Mouse (Mus musculus) induced T-regulatory cell, adult 2 months (primary cell): ENCODE measurements around the gene Shpk.

Experiments used
- DNase-seq: peaks from one replicate; pipeline ENCODE4 v3.0.0-alpha.2; 2012; ENCODE audit warnings: low read depth

Gene Shpk

DNA sequence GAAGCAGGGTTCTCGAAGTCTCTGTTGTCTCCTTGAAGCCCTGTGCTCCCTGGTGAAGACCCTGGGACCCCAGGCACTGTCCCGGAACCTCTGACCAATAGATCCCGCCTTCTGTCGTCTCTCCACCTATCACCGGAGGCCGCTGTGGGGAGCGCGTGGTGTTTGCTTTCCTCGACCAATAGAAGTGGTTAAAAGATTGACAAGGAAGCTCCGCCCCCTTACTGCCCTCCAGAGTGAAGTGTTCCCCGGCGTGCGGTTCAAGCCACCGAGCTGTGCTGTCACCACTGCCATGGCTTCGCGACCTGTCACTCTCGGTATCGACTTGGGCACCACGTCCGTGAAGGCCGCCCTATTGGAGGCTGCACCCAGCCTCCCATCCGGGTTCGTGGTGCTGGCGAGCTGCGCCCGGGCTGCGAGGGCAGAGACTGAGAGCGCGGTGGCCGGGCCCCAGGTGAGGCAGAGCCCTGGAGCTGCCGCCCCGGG lies at the start of gene Shpk:
Gene Shpk, plus strand, starts transcription at position 231 of the 483 bp plus-strand sequence.
- peak; percentile 98 for DNase-seq

DNA sequence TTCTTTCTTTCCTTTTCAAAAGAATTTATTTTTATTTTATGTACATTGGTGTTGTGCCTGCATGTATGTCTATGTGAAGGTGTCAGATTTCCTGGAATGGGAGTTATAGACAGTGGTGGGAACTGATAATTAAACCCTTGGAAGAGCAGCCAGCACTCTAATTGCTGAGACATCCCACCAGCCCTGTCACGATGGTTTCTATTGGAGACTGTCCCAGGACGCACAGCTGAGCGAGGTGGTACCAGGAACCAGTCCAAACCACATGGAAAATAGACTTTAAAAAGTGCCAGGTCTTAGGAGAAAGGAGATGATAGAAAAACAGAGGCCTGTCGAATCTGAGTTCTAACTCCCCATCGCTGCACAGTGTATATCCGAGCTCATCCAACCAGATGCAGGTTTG lies 44.2 kb upstream of the Shpk start:
- no peak for DNase-seq

DNA sequence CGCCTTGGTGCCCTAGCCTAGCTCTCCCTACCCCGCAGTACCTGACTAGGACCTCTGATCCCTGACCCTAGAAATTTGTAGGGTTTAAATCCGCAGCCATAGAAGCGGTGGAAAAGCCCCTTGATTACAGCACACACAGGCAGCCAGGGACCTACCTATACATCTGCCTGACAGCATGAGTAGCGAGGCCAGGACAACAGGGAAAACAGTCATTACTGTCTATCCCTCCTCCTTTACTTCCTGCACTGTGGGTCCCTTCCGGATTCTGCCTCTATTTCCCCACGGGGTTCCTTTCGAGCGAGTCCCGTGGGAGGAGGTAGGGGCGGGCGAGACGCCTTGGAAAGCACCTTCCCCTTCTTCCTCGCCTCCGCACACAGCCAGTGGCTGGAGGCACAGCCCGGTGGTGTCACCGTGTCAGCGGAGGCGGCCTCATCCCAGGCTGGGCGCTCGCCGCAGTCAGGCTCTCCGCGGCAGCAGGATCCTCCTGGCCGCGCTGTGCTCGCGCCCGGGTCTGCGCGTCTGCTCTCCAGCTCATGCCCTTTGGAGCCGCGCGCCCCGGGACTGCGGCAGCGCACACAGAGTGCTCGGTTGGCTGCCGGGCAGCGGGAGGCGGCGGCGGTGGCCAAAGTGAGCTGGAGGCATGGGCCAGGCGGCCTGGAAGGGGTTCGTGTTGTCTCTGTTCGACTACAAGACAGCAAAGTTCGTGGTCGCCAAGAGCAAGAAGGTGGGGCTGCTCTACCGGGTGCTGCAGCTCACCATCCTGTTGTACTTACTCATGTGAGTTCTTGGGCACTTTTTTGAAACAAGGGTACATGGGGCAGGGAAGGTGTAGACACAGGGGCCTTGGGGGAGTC lies 39.1 kb upstream of the Shpk start, which contains the start of gene P2rx5:
Gene P2rx5, plus strand, starts transcription at position 465 of the 854 bp plus-strand sequence.
- DNase-seq = peak; percentile 40

DNA sequence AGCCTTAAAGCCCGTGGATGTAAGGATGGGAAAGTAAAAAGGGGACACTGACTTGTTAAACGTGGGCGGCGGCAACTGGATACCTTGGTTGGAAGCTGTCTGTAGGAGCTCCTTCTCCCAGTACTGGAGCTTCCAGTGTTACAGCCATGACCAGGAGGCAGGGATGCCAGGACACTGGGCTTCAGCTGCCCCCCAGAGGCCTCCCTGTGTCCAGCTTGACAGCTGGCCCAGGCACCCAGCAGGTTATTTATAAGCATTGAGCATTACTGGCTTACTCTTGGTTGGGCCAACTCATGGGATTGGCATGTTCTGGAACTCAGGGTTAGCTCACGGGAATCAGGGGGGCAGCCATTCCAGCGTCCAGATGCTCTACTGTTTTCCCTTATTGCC lies 38.5 kb upstream of the Shpk start:
- DNase-seq = no peak

DNA sequence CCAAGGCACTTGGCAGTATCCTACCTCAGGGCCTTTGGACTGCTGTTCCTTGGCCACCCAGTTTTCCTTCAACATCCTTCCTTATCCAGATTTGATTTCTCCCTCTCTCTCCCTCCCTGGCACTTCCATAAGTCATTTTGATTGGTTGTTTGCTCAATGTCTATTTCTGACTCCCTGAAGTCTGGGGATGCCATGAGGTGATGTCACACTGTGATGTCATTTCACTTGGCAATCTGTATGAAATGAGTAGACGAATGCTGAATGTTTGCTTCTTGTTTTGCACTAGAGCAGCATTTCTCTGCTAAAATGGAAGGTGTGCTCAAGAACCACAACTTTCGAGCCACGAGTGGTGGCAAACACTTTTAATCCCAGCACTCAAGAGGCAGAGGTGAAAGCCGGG lies 37.6 kb upstream of the Shpk start:
- DNase-seq = no peak

DNA sequence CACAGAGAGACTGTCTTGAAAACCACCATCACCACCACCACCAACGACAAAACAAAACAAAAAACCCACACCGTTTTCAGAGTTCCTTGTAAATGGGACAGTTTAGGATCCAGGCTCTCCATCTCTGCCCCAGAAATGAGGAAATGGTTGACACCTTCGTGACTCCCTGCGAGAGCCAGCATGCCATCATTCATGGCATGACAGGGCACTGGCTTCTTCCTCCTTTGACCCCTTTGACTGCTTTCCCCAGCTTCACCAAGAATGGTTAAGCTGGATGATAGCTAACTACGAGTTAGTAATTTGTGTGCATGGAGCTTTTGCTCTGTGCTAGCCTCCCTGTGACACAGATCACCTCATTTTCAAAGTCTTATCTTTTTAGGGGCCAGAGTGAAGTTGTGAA lies 37.0 kb upstream of the Shpk start:
- DNase-seq = no peak

DNA sequence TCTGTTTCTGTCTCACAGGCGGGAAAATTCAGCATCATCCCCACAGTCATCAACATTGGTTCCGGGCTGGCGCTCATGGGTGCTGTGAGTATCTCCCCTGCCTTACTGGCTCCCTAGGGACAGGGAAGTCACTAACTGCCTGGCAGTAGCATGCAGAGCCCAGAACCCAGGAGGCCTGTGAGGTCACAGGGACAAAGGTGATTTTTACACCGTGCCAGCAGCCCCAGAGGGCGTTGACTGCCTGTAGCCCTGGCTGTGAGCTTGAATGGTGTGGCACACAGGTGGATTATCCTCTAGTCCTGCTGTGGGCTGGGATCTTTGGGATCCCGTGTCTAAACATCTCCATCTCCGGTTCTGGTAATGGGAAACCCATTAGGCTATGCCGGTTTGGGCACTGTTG lies 31.2 kb upstream of the Shpk start:
- no peak for DNase-seq

DNA sequence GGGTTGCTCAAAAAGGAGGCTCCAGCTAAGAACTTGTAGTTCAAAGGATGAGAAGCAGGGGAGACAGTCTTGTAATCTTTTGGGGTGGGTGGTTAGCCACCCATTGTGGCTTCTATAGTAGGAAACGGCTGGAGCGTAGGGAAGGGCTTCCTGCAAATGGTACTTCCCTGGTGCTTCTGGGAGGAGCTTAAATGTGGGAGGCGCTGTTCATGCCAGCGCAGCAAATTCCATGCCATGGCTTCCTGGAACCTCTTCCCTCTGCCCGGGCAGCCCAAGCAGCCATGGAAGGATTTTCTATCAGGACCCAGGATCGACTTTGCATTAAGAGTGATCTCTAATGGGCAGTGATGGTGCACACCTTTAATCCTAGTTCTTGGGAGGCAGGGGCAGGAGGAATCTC lies 30.7 kb upstream of the Shpk start:
- no peak for DNase-seq

DNA sequence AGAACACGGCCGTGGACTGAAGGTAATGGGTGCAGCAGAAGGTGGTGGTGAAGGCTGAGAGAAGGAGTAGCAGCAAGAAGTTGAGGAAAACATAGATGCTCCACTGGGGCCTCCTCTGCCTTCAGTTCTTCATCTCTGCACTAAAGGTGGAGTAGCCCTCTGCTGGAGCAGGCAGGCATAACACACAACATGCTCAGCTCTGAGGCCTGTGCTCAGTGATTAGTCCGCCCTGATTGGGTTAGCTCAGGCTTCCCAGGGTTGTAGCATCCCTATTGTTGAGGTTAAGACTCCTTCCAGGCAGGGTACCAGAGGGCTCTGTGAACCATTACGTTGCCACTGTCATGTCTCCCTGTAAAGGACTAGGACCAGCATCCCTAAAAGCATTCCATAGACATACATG lies 30.0 kb upstream of the Shpk start:
- peak; percentile 77 for DNase-seq

DNA sequence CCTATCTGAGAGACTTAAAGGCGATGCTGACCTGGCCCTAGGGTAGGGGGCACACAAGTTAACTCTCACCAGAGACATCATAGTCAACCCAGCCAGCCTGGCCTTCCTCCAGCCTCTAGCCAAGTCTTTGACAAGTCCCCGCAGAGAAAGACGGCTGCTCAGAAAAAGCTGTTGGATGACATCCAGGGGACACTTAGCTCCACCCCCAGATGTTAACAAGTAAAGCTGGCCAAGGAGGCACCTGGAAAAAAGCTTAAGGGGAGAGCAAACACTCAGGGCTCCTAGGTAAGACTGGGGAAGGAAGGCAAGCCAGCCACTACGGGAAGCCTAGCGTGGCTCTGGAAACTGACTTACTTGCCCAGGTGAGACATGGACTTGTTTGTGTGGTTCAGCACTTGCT lies 27.1 kb upstream of the Shpk start:
- no peak for DNase-seq

DNA sequence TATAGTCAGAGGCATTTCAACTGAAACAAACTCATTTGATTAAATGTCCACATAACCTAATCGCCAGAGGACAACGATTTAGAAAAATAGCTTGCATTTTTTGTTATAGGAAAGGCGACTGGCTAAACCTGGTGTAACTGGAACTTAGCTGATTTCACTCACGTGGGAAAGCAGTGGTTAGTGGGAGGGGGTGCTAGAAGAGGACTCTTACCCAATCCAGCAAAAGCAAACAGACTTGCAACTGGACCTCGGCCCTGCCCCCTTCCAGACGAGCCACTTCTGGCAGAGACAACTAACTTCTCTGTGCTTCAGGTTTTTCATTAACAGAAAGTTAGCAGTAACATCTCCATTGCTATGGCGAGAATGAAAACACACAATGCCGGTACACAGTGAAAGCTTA lies 23.6 kb upstream of the Shpk start:
- peak; percentile 34 for DNase-seq

DNA sequence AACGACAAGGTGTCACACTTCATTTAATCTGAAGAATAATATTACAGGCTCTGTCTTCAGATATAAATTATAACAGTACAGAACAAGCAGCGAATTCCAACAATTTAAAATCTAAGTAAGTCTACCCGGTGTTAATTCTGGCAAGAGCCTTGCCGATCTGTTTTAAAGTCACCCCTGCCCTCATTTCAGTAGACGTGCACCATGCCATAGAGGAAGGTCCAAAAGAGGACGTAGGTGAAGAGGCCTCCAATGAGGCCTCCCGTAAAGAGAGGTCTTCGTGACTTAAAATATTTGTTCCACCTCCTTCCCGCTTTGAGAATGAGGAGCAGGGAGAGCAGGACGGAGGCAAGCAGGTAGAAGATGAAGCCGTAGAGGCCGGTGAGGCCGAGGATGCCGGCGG lies 23.1 kb upstream of the Shpk start:
- peak; percentile 46 for DNase-seq

DNA sequence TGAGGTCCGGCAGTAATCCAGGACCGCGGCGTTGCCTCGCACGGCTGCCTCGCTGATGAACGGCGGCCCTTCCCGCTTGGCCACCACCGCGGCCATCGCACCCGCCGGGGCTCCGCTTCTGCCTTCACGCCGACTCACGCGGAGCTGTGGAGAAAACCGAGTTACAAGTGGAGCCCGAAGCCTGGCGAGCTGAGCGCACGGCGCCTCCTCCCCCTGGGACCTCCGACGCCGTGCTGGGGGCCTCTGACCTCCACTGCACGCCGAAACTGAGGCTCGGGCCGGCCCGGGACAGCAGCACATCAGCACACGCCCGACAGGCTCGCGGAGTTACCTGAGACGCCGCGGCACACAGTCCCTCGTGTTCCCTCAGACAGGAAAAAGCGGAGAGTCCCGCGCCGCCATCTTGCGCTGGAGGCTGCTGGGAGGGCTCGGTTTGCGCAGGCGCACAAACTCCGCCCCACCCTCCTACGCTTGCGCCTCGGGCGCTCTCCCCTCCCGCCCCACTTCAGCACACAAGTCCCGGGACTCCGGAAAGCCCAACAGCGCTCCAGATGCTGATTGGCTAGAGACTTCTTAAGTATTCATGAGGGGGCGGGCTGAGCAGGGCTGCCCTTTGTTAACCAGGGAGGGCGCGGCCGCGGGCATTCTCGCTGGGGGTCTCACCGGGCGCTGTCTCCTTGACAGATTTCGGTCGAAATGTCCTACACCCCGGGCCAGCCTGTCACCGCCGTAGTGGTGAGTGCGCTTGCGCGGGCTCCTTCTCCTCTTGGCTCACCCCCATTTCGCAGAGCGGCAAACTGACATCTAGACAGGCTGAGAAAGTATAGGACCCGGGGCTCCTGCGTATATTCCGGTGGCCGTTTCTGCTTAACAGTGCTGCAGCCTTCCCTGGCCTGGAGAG lies 22.4 kb upstream of the Shpk start, which contains the start of the genes Emc6 and Tax1bp3:
Gene Emc6, minus strand, starts transcription at position 430 of the 901 bp plus-strand sequence.
Gene Tax1bp3, plus strand, starts transcription at position 476 of the 901 bp plus-strand sequence.
- DNase-seq = peak; percentile 99

DNA sequence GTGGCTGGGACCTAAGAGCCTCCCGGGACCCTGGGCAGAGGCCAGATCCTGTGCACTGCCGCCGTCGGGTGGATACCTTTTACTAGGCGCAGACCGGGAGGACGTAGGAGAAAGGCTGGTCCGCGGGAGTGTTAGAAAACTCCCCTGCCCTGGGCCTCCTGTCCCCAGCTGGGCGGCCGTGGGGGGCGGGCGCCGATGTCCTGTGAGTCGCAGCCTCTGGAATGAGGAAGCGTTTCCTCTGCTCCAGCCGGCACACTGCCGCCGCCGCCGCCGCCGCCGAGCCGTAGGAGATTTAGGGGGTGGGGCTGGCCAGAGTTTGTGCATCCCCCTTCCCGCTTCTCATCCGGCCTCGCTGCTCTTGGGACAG lies 21.8 kb upstream of the Shpk start:
- DNase-seq = peak; percentile 63

DNA sequence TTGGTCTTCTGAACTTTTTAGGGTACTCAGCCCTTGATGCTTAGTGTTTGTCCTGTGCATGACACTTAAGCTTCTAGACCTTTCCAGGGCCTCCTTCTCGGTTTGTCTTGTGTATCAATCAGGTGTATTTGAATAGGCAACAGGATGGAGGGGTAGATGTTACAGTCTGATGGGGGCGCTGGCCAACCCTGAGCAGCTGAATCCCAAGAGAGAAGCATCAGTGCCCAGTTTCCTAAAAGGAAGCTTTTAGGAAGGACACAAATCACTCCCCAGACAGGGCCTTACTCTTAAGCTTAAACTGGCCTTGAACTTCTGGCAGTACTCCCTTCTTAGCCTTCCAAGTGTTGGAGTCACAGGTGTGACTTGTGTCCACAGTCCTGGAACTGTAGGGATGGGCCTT lies 21.4 kb upstream of the Shpk start:
- no peak for DNase-seq

DNA sequence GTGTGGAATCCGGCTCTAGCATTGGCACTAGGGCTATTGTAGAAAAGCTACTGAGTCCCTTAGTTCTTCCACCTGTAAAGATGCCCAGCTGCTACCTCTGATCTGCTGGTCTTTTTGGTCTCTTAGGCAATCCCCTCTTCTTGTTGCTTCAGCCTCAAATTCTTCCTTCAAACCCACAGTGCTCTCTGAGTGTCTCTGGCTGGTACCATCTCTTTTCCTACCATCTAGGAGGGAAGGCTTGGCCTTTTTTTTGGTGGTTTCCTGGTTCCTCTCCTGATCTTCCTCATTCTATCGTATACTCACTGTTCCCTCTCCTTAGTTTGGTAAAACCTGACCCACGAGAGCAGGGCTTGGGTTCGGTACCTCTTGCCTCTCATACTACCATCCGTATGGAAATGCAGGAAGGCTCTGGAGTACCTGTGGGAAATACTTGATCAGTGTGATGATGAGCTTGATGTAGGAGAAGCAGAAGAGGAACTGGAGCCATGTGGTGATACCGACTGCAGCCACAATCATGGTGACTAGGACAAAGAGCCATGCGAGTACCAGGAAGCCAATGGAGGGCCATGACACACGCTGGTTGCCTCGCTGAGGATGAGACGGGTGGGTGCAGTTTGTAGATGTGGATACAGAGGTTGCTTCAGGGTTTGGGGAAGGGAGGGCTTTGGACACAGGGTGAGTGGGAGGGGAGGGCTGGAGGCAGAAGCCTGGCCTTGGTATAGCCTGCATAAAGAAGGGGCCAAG lies 13.2 kb upstream of the Shpk start:
- no peak for DNase-seq

DNA sequence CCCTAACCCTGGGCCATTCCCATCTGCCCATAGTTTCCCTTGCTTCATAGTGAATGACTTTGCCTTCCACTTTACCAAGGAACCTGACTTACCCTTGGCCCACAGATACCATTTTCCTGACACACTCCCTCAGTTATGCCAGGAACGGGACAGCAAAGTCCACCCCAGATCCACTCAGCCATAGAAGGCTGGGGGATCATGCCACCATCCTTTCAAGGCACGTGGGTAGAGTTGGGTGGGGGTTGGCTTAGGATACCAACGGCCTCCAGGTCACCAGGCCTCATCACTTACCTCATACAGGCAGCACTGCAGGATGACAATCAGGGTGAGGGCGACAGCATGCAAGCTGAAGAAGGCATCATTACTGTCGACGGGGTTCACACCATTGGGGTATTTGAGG lies 12.0 kb upstream of the Shpk start:
- DNase-seq = no peak

DNA sequence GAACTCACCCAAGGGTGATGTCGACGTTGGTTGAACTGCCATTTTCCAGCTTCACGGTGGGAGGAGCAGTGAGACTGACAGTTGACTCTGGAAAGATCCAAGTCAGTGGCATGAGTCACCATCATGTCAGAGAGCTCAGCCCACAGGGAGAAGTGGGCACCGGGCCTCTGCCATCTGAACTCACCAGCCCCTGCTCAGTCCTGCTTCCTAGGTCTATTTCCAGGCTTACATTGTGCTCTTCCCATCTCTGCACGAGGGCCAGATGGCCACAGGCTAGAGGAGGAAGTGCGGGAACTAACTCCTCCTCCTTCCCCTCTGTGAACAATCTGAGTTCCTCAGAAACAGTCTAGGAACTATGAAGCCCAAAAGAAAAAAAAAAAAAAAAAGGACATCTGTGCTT lies 6.2 kb upstream of the Shpk start:
- no peak for DNase-seq

DNA sequence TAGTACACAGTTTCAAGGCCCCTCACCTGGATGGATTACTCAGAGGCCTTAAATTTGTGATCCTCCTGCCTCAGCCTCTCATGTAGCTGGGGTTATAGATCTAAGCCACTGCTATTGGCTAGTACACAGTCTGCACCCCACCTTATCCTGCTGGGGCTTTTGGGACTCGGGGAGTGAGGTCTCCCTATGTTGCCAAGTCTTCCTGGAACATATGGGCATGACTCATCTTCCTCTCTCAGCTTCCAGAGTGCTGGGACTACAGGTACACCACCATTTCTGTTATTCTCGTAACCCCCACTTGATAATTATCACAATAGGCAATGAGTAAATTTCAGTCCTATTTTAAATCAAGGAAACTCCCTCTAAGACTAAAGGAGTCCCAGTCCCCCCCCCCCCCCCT lies 4.8 kb upstream of the Shpk start:
- no peak for DNase-seq

DNA sequence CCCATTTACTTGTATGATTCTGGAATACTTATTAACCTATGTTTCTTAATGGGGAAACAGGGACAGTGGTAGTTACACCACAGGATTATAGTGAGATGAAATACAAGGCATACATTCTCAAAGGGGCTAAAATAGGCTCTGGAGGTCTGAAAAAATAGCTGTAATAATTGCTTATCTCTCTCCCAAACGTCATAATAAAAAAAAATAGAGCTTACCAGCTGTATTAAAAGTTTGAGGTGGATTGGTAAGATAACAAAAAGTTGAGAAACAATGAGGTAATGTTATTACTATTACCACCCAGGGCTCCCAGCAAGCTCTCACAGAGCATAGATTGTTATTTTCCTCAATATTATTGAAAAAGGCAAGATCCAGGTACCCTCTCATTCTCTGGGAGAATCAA lies 1.1 kb upstream of the Shpk start:
- DNase-seq = no peak

DNA sequence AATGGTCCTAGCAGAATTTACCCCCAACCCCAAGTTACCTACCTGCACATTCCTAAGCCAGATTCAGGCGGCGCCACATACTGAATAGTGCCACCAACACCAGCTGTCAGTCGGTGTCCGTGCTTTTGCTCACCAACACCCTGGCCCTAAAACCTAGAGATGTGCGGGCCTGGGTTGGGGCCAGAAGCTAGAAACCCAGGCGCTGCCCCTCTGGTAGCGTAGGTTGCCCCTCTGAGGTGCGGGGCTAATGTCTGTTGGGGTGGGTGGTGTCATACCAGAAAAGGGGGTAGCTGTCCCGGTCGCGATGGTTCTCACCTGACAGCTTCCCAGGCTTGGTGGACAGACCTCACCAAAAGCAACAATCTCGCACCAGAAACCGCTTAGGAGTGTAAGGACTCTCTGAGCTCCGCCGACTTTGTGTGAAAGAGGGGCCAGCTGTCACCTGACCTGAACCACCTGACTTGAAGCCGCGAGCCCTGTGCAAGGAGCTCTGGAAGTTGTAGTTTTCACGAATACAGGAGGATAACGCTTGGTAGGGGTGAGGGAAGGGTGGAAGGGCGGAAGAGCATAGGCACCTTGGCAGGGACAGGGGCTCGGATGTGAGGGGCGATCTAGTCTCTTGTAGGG lies 544 bp upstream of the Shpk start, which contains the start of gene Ctns:
Gene Ctns, minus strand, starts transcription at position 440 of the 627 bp plus-strand sequence.
- DNase-seq = no peak

DNA sequence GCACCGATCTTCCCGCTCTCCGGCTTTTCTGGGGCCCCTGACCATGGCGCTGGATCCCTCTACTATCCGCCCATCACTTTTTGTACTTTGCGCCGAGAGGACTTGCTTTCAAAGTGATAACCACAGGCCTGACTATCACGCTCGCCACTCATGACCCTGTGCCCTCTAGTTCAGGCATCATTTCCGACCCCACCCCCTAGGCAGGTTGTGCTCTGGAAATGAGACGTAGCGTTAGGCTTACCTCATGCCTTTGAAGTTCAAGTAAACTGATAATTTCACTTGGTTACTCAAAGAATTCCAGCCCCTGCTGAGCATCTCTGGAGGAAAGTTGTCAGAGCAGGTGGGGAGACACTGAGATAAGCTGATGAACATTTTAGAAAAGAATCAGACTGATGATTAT lies 619 bp downstream of the Shpk start:
- DNase-seq = peak; percentile 85
